Mouse (Mus musculus) urinary bladder, adult 2 months (tissue): ENCODE measurements at regions not wholly inside any gene's neighbourhood (a gene's known extent, or its start where the extent isn't known, plus 50 kb on each side); places are given as distances from the start of the nearest gene placed in this dataset.
"Not testable (repeated sequence)": the region's sequence is repeated elsewhere in the genome, so short reads cannot be mapped to it uniquely, and the experiment has no call there.

ENCODE experiments used
- DNase-seq: peaks from one replicate; pipeline ENCODE4 v3.0.0; 2022; ENCODE audit warnings: low spot score

DNA sequence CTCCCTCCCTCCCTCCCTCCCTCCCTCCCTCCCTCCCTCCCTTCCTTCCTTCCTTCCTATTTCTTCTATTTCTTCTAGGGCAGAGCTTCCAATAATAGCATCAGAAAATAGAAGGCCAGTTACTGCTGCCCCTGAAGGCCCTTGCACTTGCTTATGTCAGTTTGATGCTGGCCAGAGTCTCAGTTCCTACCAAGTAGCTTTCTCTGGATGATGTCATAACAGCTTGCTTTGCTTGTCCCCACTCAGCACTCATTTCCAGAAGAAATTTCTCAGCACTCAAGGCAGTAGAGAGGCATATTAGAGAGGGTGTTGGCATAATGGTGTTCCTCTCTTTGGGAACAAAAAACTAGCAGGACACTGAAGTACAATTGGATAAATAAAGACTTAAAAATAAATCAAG lies 811.6 kb upstream of the 4930444P10Rik start:
- no peak for DNase-seq

DNA sequence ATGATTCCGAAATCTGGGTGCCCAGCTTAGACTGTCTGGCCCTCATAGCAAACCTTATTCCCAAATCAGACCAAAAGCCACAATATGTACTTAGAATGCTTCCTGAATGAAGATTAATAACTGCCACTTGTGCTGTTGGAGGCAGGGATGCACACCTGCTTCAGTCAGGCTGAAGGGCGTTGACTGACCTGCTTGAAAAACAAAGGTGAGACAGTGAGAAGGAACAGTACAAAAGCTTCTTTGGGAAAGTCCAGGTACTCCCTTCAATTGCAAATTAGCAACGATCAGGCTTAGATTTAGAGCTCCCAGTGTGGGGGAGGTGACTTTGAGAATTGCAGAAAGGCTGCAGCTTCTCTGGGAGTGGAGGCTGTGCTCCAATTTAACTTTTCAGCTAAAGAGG lies 775.3 kb upstream of the 4930444P10Rik start:
- not testable (repeated sequence) for DNase-seq

DNA sequence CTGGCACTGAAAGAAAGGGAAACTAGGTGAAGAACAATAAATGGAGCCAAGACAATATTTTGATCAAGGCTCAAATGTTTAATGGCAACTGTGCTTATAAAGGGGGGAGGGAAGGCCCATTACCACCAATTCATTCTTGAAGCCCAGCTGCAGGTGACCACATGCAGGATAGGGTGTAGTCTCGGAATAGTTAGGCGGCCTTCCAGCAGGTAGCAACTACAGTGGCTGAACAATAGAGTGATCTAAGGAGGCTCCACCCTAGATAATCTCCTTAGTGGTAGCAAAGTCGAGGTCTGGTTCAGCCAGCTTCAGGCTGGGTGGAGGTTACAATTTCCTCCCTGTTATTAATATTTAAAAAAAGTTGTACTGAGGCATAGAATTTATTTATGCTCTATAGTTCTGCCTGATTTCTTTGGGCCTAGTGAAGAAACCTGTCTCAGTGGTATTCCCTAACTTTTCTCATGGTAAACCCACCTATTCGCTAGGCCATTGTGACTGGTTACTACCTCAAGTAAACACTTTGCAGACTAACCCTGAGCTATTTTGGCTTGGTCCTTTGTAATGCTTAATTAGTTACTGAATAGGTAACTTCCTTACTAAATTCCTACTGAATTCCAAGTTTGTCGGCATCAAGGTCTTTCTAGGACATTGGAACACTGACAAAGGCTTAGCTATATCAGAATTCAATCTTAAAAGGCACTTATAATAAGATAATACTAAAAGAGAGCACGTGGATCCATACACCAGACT lies 774.1 kb upstream of the 4930444P10Rik start:
- not testable (repeated sequence) for DNase-seq

DNA sequence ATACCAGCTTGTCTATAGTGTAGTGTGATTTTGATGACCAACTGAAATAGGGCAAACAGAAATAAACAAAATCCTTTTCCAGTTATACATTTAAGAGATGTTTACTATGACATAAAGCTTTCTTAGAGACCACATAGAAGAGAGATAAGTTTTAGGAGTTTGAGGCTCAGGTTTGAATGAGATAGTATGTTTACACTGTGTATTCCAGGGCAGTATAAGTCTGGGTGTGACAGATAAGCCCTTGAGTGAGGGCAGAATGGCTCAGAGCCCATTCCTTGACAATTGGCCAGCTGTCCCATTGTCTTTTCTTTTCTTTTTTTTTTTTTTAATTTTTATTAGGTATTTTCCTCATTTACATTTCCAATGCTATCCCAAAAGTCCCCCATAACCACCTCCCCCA lies 744.0 kb upstream of the 4930444P10Rik start:
- no peak for DNase-seq

DNA sequence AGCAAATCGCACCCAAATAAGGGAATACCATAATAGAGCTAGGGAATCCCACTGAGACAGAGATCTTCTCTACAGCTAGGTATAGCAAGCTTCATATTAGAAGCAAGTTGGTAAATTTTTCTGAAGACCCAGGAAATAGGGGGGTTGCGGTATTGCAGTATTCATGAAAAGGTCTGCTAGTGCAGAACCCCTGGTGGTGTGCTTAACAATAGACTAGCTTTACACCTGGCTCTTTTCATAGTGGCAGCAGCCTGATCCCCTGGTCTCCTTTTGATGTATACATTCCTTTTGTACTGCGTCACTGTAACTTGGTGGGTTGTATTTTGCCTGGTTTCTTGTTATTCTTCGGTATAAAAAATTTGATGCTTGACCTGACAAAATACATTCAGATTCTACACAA lies 731.6 kb upstream of the 4930444P10Rik start:
- not testable (repeated sequence) for DNase-seq

DNA sequence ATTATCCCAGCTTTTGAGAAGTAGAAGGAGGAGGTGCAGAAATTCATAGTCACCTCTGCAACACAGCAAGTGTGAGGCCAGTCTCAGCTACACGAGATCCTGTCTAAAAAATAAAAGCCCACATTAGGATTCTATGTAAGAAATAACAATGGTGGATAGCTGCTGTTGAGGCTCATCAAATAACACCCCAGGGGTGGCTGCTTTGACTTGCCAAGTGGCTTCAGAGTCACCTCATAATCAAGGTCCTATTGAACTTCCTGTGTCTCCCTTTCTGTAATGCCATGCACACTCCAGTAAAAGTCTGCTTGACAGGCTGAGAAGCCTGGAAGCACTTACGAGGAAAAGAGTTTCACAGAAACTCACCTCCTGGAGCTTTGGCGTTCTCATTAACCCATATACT lies 730.9 kb upstream of the 4930444P10Rik start:
- no peak for DNase-seq

DNA sequence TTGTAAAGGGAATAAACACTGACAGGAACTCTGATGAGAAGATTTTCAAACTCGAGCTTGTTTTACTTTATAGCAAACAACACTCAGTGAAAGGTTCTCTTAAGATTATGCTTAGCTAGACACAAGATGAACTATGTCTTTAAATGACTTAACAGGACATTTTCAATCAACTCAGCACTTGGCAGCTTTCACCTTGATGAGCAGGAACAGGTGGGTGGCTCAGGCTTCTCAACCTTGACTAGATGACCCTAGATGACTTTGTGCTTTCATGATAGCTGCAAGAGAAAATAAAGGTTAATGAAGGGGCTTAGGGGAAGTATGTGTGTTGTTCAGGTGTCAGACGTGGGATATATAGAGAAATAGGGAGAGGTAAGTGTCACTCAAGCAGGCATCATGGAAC lies 728.1 kb upstream of the 4930444P10Rik start:
- DNase-seq, result no peak

DNA sequence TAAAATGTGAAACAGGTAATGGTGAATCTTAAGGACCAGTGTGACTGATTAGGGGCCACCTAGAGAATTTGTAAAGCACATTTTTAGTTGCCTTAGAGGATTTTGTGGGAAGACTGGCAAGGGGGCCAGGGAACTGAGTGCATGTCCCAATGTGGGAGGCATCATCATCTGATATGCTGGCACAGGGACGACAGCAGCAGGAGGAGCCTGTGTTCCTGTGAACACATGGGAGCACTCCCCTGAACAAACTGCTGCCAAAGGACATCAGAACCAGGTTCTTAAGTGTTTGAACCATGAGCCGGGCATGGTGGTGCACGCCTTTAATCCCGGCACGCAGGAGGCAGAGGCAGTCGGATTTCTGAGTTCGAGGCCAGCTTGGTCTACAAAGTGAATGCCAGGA lies 723.4 kb upstream of the 4930444P10Rik start:
- DNase-seq, result no peak

DNA sequence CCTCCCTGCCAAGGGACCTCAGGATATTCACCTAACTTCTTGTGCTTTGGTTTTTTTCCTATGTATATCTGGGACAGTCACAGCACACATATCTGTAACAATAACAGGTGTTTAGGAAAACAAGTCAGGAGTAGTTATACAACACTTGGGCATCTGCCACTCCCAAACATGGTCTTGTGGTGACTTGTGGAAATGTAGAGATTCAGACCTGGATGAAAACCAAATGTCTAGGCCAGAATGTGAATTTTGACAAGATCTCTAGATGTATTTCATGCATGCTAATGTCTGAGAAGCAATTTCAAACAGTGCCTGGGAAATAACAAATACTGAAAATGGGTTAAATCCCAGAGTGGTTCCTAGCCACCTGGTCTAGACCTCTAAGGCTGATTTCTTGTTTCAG lies 722.6 kb upstream of the 4930444P10Rik start:
- DNase-seq, result no peak

DNA sequence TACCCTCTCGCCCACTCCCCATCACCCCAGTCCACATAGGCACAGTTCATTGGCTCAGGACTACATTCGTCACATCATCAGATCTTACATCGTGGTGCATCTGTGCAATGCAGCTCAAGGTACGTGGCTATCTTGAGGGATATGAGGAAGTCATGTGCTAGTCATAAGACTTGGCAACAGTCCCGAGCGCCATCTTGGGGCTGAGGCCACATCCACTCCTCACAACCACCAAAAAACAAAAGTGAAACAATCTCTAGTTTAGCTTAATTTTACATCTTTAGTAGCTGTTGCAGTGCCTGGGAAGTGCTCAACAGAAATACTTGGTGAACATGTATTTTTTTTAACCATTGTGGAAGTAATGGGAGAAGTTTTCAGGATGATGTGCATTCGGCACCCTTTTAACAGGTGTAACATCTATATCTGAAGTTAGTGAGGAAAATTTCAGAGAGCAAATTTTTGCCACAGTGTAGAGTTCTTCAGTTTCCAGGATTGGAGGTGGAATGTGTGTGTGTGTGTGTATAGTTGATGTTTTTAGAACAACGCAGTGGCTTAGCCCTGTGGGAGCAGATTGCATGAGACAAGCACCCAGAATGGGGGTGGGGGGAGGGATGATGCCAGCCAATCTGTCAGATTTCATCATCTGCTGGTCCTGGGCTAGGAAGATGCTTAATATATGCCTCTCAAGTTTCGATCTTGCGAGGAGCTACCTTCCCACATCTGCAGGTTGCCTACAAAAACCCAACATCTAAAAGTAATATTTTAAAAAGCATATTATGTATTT lies 716.4 kb upstream of the 4930444P10Rik start:
- DNase-seq, result no peak

DNA sequence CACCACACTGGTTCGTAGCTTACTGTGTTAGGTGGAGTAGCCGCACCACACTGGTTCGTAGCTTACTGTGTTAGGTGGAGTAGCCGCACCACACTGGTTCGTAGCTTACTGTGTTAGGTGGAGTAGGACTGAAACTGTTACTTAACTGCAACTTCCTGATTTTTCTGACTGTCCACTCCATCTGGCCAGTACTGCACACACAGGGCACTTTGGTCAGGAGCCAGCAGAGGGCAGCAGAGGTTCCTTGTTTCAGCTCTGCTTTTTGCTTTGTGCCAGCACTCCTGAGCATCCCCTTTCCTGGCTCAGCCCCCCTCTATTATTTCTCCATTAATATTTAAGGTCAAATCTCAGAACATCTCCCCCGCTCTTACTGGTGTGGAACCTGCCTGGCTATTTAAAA lies 705.2 kb upstream of the 4930444P10Rik start:
- DNase-seq, result peak; percentile 51

DNA sequence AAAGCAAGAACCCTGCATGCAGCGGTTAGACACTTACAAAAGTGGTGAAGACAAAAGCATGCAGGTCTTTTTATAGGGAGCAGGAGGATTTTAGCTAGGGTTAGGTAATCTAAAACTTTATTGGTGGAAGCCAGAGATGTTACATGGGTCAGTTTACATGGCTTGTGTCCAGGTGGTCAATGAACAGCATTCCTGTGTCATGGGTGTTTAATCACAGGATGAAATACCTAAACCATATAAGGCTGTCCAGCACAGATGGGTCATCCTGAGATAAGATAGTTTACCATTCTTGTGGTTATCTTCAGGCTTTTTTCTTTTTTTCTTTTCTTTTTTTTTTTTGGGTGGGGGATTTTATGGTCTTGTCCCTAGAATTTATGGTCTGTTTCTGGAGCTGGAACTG lies 703.3 kb upstream of the 4930444P10Rik start:
- DNase-seq, result no peak

DNA sequence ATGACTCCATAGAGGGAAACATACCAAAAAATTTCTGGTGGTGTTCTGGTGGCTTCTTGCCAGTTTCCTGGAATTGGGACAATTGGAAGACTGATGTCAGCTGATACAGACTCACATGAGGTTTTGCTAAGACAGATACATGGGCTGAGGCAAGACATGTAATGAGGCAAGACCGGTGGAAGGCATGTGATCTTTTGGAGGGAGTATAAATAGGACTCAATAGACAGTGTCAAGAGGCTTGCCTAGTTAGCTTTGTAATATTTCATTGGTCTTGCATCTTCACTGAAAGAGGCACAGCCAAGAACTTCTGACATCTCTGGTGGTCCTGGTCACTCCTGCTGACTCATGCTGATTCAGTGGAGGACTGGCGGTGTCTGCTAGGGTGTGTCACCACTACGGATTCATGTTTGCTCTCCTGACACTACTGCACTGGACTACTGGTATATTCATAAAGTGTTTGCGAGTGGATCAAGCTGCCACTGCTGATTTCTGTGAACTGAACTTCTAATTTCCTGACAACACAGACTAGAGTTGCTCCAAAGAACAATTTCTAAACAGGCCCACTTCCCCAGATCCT lies 697.7 kb upstream of the 4930444P10Rik start:
- no peak for DNase-seq

DNA sequence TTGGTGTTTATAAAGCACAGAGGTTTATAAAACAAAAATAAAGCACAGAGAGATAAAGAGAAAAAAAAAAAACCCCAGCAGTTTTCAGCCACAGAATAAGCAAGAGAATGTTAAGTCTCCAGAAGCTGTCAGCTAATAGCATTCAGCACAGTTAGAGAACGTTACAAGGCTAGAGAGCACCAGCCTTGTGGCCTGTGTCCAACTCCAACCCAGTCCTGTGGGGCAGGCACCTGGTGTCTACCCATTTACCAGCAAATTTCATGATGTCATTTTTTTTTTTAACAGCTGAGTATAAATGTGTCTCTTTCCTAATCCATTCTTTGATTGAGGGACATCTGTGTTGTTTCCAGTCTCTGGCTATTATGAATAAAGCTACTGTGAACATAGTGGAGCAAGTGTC lies 686.7 kb upstream of the 4930444P10Rik start:
- DNase-seq, result no peak

DNA sequence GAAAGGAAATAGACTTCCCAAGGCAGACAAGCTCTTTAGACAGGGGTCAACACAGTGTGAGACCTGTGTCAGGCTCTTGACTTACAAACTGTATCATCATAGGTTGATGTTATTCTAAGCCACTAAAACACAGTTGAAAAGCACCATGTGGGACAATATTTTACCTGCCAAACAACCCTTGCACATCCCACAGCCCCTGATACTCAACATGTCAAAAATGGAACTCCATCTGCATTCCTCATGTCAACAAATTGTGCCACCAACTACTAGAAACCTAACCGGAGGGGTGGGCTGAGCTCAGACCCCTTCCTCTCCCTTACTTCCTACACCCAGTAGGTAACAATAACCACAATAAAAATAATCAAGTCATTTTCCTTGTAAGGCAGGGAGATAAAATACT lies 667.8 kb upstream of the 4930444P10Rik start:
- no peak for DNase-seq
